Mouse (Mus musculus) limb, embryonic 13.5 days (tissue): ENCODE measurements around the gene Col9a1. TPM values are rescaled to one million over a fixed set of nuclear protein-coding genes. Genes with fewer than 3 reads are reported as not detected.

Source experiments
- ATAC-seq: fragments of 200-750 bp; cut with Nextera tagmentation; 2 replicates; pipeline ENCODE4 v1.8.0; 2017; ENCODE audit warnings: low read depth, moderate number of reproducible peaks, moderate TSS enrichment; ENCODE audit not compliant: low FRiP score
- H3K27ac ChIP-seq: fragments of 300-500 bp; sonication (generic); 2 replicates; pipeline ENCODE4 v1.5.1; 2015; ENCODE audit warnings: inconsistent platforms, mild to moderate bottlenecking, moderate library complexity
- H3K27me3 ChIP-seq: fragments of 300-500 bp; sonication (generic); 2 replicates; pipeline ENCODE4 v1.6.1; 2015; ENCODE audit warnings: mild to moderate bottlenecking, inconsistent platforms
- H3K36me3 ChIP-seq: fragments of 300-500 bp; sonication (generic); 2 replicates; pipeline ENCODE4 v1.6.1; 2015; ENCODE audit warnings: inconsistent platforms, mild to moderate bottlenecking, moderate library complexity
- H3K4me1 ChIP-seq: fragments of 300-500 bp; sonication (generic); 2 replicates; pipeline ENCODE4 v1.6.1; 2015; ENCODE audit warnings: inconsistent platforms
- H3K4me2 ChIP-seq: fragments of 300-500 bp; sonication (generic); replicated peaks from 2 replicates; pipeline ENCODE4 v1.6.1; 2015; ENCODE audit warnings: inconsistent platforms, mild to moderate bottlenecking, moderate library complexity
- H3K4me3 ChIP-seq: fragments of 300-500 bp; sonication (generic); 2 replicates; pipeline ENCODE4 v1.5.1; 2015; ENCODE audit warnings: moderate library complexity, mild to moderate bottlenecking, inconsistent platforms
- H3K9ac ChIP-seq: fragments of 300-500 bp; sonication (generic); 2 replicates; pipeline ENCODE4 v1.6.1; 2015; ENCODE audit warnings: mild to moderate bottlenecking, inconsistent platforms
- H3K9me3 ChIP-seq: fragments of 300-500 bp; sonication (generic); 2 replicates; pipeline ENCODE4 v1.6.1; 2016; ENCODE audit warnings: inconsistent platforms
- WGBS: fragments of 180-500 bp; shearing (Covaris S2); methylation state at CpG from one replicate; pipeline ENCODE4 v1.1.7; 2015; 5-methylcytosine and 5-hydroxymethylcytosine counted together
- polyA plus RNA-seq: library from polyadenylated mRNA; unstranded; fragments of >200 nt; fragmentation: Nextera tagmentation; extraction: Ambion mirVana; gene quantifications from 2 replicates; pipeline ENCODE4 v1.2.1, GENCODE M21; 2015

Col9a1 gene
- polyA plus RNA-seq, 1 experiment from 2014 or later = 236 TPM

- no peak for ATAC-seq
- WGBS = 62% methylated on average over 3 of the region's 3 CpGs
- Histone ChIP-seq H3K9ac (no peak overlapping the region), H3K27ac (no peak overlapping the region), H3K4me2 (no peak overlapping the region), H3K4me1 (no peaks in the 10 kb centered on the region; the same call in 1 of the 2 replicates), H3K36me3 (no peaks in the 10 kb centered on the region), H3K27me3 (no peaks in the 10 kb centered on the region), H3K4me3 (no peak overlapping the region), H3K9me3 (no peaks in the 10 kb centered on the region)
Observed at GRCm38 (mm10) chr1:24175761-24176160, 1.6 kb upstream of the Col9a1 start.

- Histone ChIP-seq H3K27me3 (no peaks in the 10 kb centered on the region), H3K36me3 (no peaks in the 10 kb centered on the region), H3K9ac (no peak overlapping the region), H3K9me3 (no peaks in the 10 kb centered on the region), H3K4me1 (no peaks in the 10 kb centered on the region; the same call in 1 of the 2 replicates), H3K4me2 (0 out of 2 replicates have a peak overlapping the region, but pooled peaks have one; percentile 10), H3K4me3 (no peak overlapping the region), H3K27ac (no peak overlapping the region)
- ATAC-seq = no peak
- 68% methylated on average over 2 of the region's 2 CpGs for WGBS
Observed at GRCm38 (mm10) chr1:24179856-24180255, 2.4 kb downstream of the Col9a1 start.

- Histone ChIP-seq H3K9ac (no peak overlapping the region), H3K4me1 (no peaks in the 10 kb centered on the region), H3K27me3 (no peaks in the 10 kb centered on the region), H3K9me3 (no peaks in the 10 kb centered on the region), H3K4me2 (no peak overlapping the region), H3K4me3 (no peak overlapping the region), H3K27ac (no peak overlapping the region), H3K36me3 (no peaks in the 10 kb centered on the region)
- ATAC-seq = no peak
- WGBS = 84% methylated on average over 11 of the region's 11 CpGs
Observed at GRCm38 (mm10) chr1:24184981-24185380, 7.6 kb downstream of the Col9a1 start.

GRCm38 (mm10) chr1:24186964-24187363 lies 9.6 kb downstream of the Col9a1 start:
- no peaks in the 10 kb centered on the region for H3K27me3 ChIP-seq
- no peaks in the 10 kb centered on the region for H3K36me3 ChIP-seq
- no peak overlapping the region for H3K9ac ChIP-seq
- H3K9me3 ChIP-seq = no peaks in the 10 kb centered on the region
- H3K4me2 ChIP-seq = 0 out of 2 replicates have a peak overlapping the region, but pooled peaks have one; percentile 3
- no peak overlapping the region for H3K4me3 ChIP-seq
- no peaks in the 10 kb centered on the region for H3K4me1 ChIP-seq
- H3K27ac ChIP-seq = no peak overlapping the region
- no peak for ATAC-seq
- 76% methylated on average over 11 of the region's 11 CpGs for WGBS

- Histone ChIP-seq H3K4me2 (no peak overlapping the region), H3K9me3 (no peaks in the 10 kb centered on the region), H3K27ac (no peak overlapping the region), H3K9ac (no peak overlapping the region), H3K36me3 (no peaks in the 10 kb centered on the region), H3K27me3 (no peaks in the 10 kb centered on the region), H3K4me1 (peaks cover 32% of the 10 kb centered on the region), H3K4me3 (no peak overlapping the region)
- 87% methylated on average over 4 of the region's 4 CpGs for WGBS
- ATAC-seq = no peak
Observed at GRCm38 (mm10) chr1:24191668-24192067, 14.3 kb downstream of the Col9a1 start.

- Histone ChIP-seq H3K27ac (peak overlapping the region; percentile 95; the same call in 1 of the 2 replicates), H3K4me1 (peaks cover 54% of the 10 kb centered on the region), H3K9me3 (no peaks in the 10 kb centered on the region), H3K9ac (no peak overlapping the region), H3K4me2 (peak overlapping the region; percentile 63), H3K4me3 (no peak overlapping the region), H3K36me3 (no peaks in the 10 kb centered on the region), H3K27me3 (no peaks in the 10 kb centered on the region)
- ATAC-seq = no peak
- WGBS = 51% methylated on average over 4 of the region's 4 CpGs
Observed at GRCm38 (mm10) chr1:24194111-24194510, 16.7 kb downstream of the Col9a1 start.

- Histone ChIP-seq H3K27me3 (no peaks in the 10 kb centered on the region), H3K4me1 (peaks cover 58% of the 10 kb centered on the region), H3K27ac (peak overlapping the region; percentile 95), H3K4me2 (peak overlapping the region; percentile 63), H3K4me3 (peak overlapping the region; percentile 43), H3K9me3 (no peaks in the 10 kb centered on the region), H3K36me3 (no peaks in the 10 kb centered on the region), H3K9ac (peak overlapping the region; percentile 62)
- WGBS = 7% methylated on average over 12 of the region's 12 CpGs
- ATAC-seq = peak; percentile 37
Observed at GRCm38 (mm10) chr1:24195070-24195840, 17.8 kb downstream of the Col9a1 start.

- Histone ChIP-seq H3K9me3 (no peaks in the 10 kb centered on the region), H3K36me3 (no peaks in the 10 kb centered on the region), H3K4me2 (peak overlapping the region; percentile 63), H3K4me3 (peak overlapping the region; percentile 43), H3K27me3 (no peaks in the 10 kb centered on the region), H3K4me1 (peaks cover 58% of the 10 kb centered on the region), H3K9ac (peak overlapping the region; percentile 62), H3K27ac (peak overlapping the region; percentile 95)
- peak; percentile 92 for ATAC-seq
- WGBS = 0% methylated on average over 3 of the region's 3 CpGs
Observed at GRCm38 (mm10) chr1:24195951-24196517, 18.6 kb downstream of the Col9a1 start.

- Histone ChIP-seq H3K9ac (no peak overlapping the region), H3K36me3 (peaks cover 21% of the 10 kb centered on the region), H3K4me2 (no peak overlapping the region), H3K4me1 (peaks cover 7% of the 10 kb centered on the region; the same call in 1 of the 2 replicates), H3K27me3 (no peaks in the 10 kb centered on the region), H3K27ac (no peak overlapping the region), H3K9me3 (no peaks in the 10 kb centered on the region), H3K4me3 (no peak overlapping the region)
- no peak for ATAC-seq
- 67% methylated on average over 9 of the region's 9 CpGs for WGBS
Observed at GRCm38 (mm10) chr1:24211621-24212385, 34.4 kb downstream of the Col9a1 start.

- no peak for ATAC-seq
- 36% methylated on average over 6 of the region's 6 CpGs for WGBS
- no peak overlapping the region for H3K27ac ChIP-seq
Observed at GRCm38 (mm10) chr1:24219041-24219440, 41.6 kb downstream of the Col9a1 start.

GRCm38 (mm10) chr1:24222231-24222630 lies 44.8 kb downstream of the Col9a1 start:
- H3K4me3 ChIP-seq = no peak overlapping the region
- 90% methylated on average over 2 of the region's 2 CpGs for WGBS
- H3K36me3 ChIP-seq = peaks cover 30% of the 10 kb centered on the region
- no peak overlapping the region for H3K4me2 ChIP-seq
- H3K27ac ChIP-seq = no peak overlapping the region
- H3K9me3 ChIP-seq = no peaks in the 10 kb centered on the region
- no peaks in the 10 kb centered on the region for H3K27me3 ChIP-seq
- H3K4me1 ChIP-seq = peaks cover 22% of the 10 kb centered on the region
- H3K9ac ChIP-seq = no peak overlapping the region
- ATAC-seq = no peak

More at GRCm38 (mm10) chr1:24219041-24219440, 41.6 kb downstream of the Col9a1 start:
- Histone ChIP-seq H3K9me3 (no peaks in the 10 kb centered on the region), H3K4me1 (peaks cover 7% of the 10 kb centered on the region), H3K27me3 (no peaks in the 10 kb centered on the region), H3K4me2 (no peak overlapping the region), H3K9ac (no peak overlapping the region), H3K4me3 (no peak overlapping the region), H3K36me3 (peaks cover 21% of the 10 kb centered on the region)
